Mouse (Mus musculus) cerebellum, adult (tissue): ENCODE data around the gene Gm5089.
A peak's percentile ranks its signal among the peaks of the same experiment; 100 is the strongest.

ENCODE experiments used
- ATAC-seq: cut with Nextera tagmentation; 2 replicates; pipeline ENCODE4 v1.9.2; 2017; ENCODE audit warnings: mild to moderate bottlenecking, moderate library complexity, mixed read lengths; ENCODE audit not compliant: insufficient number of reproducible peaks, low FRiP score, low TSS enrichment

Gene Gm5089

DNA sequence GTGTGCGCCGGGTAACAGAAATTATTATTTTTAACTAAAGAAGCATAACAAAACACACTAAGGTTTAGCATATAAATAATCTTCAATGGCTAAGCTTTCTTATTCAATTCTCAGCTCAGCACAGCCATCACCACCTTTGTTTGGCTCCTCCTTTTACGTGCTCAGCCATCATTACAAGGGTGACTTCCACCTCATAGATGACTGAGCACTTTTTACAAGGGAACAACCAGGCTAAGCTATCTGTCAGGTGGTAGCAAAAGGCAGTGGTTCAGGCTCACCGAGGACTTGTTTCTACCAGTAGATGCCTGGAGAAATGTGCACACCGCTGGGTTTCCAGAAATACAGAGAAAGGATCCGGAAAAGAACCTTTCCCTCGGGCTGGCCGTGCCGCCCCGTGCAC is 16.9 kb downstream of the Gm5089 start:
- ATAC-seq: no peak

- ATAC-seq: no peak
These were observed 18.4 kb downstream of the Gm5089 start for GRCm38 (mm10) chr14:122432558-122432957.

DNA sequence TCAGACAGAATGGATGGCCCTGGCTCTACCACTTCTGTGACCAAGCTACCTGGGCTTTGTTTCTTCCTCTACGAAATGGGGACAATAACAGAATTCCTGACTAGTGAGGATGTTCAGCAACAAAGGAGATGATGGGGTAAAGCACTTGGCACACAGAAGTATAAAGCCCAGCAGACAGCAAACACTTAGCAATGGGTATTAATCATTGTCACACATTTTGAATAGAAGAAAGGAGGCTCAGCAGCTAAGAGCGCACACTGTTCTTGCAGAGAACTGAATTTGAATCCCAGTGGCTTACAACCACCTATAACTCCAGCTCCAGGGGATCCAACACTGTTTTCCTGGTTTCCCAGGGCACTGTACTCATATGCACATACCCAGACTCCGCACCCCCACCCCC is 23.3 kb downstream of the Gm5089 start:
- ATAC-seq: no peak

DNA sequence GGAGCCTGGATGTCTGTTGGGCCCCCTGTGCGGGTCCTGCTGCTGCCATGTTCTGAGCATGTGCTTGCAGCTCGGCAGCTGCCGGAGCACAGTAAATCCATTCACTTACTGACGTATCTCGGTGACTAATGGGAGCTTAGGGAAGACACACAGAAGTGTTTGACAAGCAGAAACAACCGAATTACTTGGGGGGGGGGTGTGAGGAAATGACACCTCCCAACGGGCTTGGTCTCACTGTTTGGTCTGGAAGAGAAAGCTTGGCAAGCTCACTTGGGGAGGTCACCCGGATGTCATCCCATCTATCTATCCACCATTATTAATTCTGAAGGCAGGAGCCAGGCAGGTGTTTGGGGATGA is 23.7 kb downstream of the Gm5089 start:
- no peak for ATAC-seq

DNA sequence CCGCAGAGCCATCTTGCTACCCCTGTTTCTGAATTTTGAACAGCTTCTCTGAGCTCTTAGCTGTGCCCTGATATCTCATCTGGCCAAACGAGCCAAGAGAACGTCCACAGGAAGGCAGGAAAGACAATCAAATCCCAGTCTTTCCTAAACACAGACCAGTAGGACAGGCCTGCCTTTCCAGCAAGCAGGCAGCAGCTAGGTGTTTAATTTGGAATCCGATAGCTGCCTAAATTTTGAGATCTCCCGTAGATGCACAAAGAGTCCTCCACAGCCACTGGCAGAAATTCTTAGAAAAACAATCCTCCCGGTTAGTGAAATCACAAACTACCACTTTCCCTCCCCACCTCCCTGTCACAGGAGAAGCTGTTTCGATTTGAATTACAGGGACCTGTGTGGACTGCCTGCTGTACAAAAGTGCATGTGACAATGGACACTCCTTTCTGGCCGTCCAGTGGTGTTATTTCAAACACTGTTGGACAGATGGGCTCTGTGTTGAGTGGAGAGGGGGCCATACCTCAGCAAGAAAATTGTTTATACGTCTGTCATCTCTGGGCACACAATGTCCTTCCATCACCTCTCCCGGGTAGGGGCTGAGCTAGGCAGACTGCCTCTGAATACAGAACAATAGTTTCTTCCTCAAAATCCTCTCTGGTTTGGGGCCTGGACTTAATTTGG is 24.2 kb downstream of the Gm5089 start:
- no peak for ATAC-seq

- no peak for ATAC-seq
These were observed 26.5 kb downstream of the Gm5089 start for GRCm38 (mm10) chr14:122424441-122424840.

DNA sequence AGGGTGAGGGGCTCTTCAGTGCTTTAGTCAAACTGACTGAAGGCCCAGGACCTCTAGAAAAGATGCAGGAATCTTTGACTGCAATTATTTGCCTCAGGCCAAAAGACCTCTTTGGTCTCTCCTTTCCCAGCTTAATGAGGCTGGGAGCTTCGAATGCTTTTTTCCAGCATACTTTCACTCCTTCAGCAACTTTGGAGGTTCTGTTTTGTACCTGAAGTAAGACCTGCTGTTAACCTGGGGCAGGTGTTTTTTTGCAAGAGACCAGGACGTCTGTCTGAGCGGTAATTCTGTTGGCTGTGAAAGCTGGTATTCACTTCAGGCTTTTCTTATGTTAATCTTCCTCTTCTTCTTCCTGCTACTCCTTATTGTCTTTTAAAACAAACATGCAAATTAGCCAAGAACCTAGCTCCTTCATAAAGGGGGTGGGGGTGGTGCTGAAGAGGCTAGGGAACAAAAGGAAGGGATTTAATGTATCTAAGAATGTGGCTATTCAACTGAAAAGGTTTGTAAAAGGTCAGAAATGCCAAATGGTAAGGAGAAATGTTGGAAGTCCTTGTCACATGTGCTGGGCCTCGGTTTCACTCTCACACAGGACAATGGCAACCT is 34.6 kb downstream of the Gm5089 start:
- no peak for ATAC-seq

DNA sequence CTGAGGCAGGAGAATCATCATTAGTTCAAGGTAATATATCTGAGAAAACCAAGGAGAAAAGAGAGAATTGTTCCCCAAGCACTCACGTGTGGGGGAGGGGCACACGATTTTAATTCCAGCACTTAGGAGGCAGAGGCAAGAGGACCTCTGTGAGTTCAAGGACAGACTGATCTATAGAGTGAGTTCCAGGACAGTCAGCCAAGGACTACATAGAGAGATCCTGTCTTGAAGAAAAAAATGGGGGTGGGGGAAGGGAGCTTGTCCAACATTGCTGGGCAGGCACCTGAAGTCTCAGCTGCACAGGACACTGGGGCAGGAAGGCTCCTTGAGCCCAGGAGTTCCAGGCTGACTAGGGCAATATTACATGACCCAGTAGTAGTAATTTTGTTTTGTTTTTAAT is 36.1 kb downstream of the Gm5089 start:
- no peak for ATAC-seq

- no peak for ATAC-seq
These were observed 37.4 kb downstream of the Gm5089 start for GRCm38 (mm10) chr14:122413542-122413928.

- no peak for ATAC-seq
These were observed 37.9 kb downstream of the Gm5089 start for GRCm38 (mm10) chr14:122412841-122413541.

GRCm38 (mm10) chr14:122406541-122407219 is 44.2 kb downstream of the Gm5089 start:
- ATAC-seq: peak; percentile 36; the same call in 1 of the 2 replicates

GRCm38 (mm10) chr14:122405897-122406540 is 44.9 kb downstream of the Gm5089 start:
- ATAC-seq: no peak

DNA sequence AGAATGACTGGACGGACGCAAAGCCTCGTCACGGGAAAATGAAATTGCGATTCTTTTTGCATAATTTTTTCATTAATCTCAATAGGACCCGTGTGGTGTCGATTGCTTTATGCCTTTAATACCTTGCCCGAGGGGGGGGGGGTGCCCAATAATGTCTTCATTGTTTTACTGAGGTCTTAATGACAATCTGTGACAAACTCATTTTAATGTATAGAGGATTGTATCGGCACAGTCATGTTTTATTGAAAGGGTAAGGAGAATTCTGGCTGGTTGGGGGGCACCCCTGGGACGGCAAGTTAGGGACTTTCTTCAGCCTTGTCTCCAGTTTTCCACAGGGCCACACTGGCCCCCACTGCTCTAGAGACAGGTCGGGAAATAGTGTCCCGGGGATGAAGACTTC is 45.7 kb downstream of the Gm5089 start:
- ATAC-seq: no peak

DNA sequence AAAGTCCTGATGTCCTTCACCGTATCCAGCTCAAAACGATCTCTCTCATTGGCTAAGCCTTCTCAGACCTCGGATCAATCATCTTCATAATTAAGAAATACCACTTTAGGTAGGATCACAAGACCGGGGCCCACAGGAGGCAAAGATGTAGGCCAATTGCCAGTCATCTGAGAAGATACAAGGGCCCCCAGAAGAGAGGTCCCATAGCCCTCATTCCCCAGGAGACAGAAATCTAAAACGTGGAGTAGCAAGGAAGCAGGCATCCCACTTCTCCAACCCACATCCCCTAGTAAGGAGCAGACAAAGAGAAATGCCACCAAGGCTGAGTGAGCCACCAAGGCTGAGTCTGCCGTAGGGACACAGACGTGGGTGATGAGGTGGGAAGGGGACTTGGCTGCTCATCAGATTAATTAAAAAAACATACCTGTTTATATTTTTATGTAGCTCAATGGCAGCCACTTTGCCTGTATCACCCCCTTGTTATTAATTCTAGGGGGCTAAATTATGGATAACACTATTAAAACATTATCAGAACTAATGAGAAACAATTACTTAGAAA is 46.2 kb downstream of the Gm5089 start:
- ATAC-seq: no peak

DNA sequence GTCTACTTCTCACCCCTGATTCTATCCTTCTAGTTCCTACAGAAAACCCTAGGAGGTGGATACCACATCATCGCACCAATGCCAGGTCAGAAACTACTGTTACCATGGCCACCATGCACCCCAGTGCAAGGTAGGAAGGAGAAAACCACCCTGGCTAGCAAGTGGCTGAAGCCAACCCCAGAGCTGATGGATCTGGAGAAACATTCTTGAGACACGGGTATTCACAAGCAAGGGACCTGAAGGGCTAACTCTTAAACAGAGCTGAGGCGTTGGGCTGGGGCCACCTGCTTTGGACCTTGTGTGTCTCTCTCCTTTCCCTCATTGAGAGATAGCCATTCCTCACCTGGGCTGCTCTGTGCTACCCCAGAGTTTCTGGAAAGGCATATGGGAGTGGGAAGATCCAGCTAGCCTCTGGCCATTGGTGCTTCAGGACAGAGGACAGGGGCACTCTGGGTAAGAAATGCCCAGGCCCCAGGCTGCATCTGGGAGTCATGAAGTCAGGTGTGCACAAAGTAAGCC is 47.4 kb downstream of the Gm5089 start:
- ATAC-seq: no peak

GRCm38 (mm10) chr14:122402716-122403258 is 48.1 kb downstream of the Gm5089 start:
- no peak for ATAC-seq

DNA sequence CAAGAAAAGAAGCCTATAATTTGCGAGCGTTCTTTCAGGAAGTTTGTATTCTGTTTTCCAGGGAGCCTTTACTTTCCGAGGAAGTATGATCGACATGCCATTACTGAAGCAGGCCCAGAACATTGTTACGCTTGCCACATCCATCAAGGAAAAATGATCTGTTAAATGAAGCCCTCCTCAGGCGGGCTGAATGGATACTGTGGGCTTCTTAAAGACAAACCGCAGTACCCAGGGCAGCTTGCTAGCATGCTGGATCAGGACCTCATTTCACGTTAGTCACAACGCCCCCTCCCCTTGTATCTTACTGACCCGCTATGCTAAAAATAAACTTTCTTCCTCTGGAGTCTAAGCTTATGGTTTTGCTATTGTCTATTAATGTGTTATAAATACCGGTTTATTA is 49.0 kb downstream of the Gm5089 start:
- ATAC-seq: no peak

DNA sequence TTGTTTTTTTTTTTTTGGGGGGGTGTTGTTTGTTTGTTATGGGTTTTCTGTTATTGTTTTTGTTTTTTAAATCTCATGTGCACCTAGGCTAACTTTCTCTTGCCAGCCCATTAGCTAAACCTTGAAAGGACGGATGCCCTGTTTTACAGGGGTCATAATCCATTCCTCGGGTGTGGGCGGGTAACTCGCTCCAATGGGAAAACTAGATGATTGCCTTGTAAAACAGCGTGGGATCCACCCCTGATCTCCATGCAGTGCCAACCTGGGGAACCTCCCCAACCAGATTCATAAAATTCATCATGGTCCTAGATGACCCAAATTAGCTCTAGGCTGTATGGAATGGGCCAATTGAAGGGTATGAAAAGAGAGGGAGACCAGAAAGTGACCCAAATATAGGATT is 51.0 kb downstream of the Gm5089 start:
- ATAC-seq: no peak

GRCm38 (mm10) chr14:122398676-122399075 is 52.2 kb downstream of the Gm5089 start:
- ATAC-seq: no peak

- ATAC-seq: no peak
These were observed 57.8 kb downstream of the Gm5089 start for GRCm38 (mm10) chr14:122393119-122393518.
